Mouse (Mus musculus): ENCODE data around the gene Spata2.

GRCm38 (mm10) chr2:167435631-167436030, 57.1 kb downstream of the Spata2 start:
- TF ChIP-seq CTCF (IDR thresholded peaks at IDR 0.05; ENCODE audit: borderline replicate concordance, control insufficient read depth, extremely low read depth, insufficient read depth, low read length, poor library complexity): no peak
- TF ChIP-seq POLR2A (IDR thresholded peaks at IDR 0.05; ENCODE audit: control insufficient read depth, extremely low read depth, insufficient read depth, low read length, poor library complexity): no peak

All from thymus, adult 2 months (tissue).